Mouse (Mus musculus) MN1 (cell line): ENCODE results near the gene Gnmt.

Experiments
- DNase-seq: peaks from one replicate; pipeline ENCODE4 v3.0.0-alpha.2; 2016; ENCODE audit warnings: low spot score

Gnmt gene

DNA sequence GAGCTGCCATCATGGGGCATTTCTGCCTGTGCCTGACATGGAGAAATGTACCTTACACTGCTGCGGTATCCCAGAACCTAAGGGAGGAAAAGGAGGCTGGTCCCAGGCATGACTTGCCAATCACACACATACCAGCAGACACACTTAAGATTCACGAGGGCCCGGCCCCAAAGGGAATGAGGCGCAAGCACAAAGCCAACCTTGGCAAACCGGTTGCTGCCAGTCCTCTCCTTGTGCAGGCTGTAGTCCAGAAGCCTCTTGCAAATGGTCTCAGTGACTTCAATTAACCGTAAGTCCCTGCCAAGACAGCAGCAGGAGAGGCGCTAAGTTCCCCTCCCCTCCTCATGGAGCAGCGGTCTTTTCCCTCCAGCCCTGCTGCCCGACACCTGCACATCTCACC is 14.0 kb upstream of the Gnmt start:
- DNase-seq, result no peak

DNA sequence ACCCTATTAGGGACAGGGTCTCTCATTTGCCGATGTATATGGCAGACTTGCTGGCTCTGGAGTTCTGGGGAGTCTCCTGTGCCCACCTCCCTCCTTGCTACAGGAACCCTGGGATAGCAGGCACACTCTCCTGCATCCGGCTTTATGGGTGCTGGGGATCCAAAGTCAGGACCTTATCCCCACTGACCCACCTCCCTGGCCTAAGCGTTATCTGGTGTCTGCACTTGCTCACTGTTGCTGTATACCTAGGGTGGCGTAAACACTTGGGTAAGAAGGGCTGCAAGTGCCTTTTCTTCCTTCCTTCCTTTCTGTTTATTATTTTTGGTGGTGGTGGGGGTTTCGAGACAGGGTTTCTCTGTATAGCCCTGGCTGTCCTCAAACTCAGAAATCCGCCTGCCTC is 12.3 kb upstream of the Gnmt start:
- DNase-seq, result no peak

DNA sequence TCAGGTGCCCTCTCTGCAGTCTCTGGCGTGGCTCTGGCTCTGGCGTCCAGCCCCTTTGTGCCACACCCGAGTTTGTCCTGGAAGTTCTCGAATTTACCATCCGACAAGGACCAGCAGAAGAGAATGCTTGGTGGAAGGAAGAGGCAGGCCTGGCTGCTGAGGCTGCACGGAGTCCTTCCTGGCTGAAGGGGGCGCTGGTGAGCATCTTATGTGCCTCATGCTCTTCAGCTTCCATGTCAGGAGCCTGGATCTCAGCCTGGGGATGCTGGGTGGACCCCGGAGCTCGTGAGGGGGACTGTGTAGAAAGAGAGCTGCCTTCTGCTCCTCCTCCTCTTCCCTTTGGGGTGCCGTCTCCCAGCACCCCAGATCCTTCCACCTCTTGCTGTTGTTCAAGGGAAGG is 7.2 kb upstream of the Gnmt start:
- DNase-seq, result no peak

DNA sequence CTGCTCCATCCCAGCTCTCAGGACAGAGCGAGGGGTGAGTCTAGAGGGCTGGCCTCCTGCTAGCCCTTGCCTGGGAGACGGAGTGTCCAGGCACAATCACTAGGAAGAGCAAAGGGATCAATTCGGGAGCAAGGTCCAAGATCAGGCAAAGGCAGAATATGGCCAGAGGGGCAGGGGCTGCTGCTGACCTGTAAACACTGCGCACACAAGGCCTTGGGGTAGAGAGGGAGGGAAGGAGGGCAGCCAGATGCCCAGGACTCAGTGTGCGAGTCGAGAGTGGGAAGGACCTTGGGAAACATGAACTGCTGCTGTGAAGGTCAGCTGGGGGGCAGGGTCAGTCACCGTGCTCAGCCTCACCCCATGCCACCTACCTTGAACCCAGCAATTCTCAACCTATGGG is 6.3 kb upstream of the Gnmt start:
- DNase-seq, result no peak

DNA sequence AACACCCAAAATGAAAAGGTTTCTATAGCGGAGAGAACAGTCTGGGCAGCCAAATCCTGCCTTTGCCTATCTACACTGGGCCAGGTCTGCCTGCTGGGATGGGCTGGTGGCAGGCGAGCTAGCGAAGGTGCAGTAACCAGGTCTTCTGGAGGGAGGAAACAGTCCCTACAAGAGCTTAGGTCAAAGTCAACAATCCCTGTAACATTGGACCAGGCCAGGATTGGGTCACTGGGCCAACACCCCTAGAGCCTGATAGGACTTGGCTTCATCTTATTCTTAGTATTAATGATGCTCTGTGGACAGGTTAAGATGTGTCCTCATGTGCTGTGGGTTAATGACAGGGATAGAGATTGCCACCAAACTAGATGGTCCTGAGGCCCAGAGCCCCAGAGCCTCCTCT is 5.1 kb upstream of the Gnmt start:
- DNase-seq, result no peak

DNA sequence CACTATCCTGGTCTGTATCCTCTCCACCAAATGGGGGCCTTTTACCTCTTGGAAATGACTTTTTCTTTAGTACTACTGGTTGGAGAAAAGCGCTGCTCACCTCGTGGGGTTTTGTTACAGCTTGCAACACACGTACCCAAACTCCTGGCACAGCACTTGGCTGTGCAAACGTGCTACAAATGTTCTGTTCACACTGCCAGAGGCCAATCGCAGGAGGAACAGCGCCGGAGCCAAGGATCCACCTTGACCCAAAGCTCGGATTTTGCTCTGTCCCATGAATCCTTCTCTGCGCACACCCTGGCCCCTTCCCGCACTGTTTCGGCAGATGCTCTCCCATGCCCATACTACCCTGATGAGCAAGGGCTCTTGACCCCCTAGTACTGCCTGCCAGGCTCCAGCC is 472 bp downstream of the Gnmt start:
- DNase-seq, result no peak

DNA sequence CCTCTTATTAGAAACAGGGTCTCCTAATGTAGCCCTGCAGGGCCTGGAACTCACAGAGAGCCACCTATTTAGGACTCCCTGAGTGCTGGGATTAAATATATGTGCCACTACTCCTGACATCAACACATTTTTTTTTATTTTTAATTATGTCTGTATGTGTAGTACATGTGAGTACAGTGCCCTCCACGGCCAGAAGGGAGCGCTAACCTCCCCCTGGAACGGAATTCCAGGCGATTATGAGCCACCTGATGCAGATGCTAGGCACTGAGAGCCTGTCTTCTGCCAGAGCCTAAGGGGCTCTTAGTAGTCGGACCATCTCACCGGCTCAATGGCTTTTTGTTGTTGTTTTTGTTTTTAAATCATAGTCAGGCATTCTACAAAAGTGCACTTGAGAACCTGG is 947 bp downstream of the Gnmt start:
- no peak for DNase-seq

DNA sequence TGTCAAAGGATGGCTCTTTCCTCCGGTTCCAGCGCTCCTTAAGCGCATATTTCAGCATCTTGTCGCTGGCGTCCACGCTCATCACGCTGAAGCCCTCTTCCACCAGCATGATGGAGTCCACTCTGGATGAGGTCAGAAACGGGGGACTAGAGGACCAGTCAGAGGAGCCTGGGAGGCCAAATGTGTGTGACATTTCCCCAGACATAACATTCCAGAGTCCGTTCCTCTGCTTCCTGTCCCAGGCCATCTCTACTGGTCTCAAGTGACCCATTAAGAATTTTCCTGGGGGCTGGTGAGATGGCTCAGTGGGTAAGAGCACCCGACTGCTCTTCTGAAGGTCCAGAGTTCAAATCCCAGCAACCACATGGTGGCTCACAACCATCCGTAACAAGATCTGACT is 1.7 kb downstream of the Gnmt start:
- no peak for DNase-seq

DNA sequence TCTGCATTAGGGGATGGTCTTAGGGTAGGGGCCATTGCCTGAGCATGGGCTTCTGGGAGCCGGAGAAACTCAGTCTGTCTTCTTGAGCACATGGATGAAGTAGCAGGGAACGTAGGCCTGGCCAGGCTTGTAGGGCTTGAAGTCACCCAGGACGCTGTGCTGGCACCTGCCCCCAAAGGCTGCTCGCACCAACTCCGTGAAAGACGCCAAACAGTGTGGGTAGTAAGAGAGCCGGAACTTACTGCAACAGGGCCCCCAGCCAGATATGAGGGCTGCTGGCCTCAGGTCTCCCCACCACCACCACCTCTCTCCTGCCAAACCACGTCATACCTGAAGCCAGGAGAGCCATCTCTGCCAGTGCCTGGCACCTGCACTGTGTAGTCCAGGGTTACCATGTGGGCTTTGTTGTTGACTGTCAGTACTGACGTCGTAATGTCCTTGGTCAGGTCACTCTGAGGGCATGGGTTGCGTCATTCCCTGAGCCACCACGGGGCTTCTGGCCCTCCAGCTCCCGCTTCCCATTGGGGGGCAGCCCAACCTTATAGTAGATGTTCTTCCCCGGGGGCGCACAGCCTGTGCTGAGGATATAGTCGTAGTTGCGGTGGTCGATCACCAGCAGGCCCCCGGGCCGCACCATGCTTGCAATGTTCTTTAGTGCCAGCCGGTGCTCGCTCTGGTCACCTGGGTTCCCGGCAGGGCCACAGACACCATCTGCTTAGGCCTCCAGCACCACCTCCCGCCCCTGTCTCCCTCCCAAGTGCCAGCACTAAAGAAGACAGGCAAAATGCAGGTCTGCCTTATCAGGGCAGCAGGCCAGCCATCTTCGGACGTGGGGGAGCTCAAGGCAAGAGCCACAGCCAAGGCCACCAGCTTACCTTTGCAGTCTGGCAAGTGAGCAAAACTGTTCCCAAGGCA is 3.0 kb downstream of the Gnmt start:
- DNase-seq, result no peak

DNA sequence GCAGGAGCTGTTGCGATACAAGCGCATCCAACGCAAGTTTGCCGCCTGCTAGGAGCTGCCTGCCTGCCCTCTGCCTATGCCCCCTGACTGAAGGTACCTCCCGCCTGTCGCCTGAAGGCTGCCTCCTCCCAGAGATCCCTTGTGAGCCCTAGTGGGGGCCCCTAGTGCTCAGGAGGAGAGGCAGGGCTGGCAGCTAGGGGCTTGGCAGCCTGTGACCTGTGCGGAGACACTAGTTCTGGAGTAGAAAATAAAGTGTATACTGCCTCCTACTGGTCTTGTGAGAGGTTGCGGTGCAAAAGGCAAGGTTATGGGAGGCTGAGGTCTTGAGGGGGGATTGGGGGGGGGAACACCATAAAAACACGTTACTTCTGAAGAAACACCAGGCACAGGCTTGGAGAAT is 3.7 kb downstream of the Gnmt start:
- DNase-seq, result peak; percentile 59

DNA sequence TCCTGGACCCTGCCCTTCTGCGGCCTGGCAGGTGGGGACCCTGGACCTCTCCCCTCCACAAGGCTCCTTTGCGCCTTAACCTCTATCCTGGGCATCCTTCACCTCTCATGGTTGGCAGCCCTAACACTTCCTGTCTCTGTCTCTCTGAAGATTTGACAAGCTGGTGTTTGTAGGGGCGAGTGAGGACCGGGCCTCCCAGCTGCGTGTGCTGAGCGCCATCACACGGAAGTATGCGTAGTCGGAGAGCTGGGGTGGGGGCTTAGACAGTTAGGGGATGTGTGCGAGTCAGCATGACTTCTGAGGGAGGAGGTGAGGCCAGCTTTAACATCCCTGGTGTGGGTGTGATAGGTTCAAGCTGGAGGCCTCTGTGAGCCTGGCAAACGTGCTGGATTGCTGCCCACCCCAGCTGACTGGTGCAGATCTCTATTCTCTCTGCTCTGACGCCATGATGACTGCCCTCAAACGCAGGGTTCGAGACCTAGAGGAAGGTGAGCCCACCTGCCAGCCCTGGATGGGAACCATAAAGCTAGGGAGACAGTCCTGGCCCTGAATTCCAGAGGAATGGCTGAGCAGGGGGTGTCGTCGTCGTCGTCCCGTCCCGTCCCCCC is 4.4 kb downstream of the Gnmt start:
- DNase-seq, result no peak

DNA sequence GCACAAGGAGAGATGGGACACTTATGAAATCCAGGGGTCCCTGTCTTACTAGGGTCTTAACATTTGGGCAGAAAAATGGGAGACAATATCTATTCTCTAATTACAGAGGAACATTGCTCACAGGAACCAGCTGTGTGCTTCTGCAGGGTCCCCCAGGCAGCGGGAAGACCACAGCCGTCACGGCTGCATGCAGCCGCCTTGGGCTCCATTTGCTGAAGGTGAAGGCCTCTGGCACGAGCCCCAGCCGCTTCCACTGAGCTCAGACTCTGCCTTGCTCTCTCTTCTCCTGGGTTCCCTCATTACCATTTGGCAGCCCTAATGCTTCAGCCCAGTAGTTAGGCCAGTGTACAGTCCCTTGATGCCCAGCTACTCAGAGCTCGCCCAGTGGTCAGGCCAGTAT is 7.9 kb downstream of the Gnmt start:
- DNase-seq, result no peak

DNA sequence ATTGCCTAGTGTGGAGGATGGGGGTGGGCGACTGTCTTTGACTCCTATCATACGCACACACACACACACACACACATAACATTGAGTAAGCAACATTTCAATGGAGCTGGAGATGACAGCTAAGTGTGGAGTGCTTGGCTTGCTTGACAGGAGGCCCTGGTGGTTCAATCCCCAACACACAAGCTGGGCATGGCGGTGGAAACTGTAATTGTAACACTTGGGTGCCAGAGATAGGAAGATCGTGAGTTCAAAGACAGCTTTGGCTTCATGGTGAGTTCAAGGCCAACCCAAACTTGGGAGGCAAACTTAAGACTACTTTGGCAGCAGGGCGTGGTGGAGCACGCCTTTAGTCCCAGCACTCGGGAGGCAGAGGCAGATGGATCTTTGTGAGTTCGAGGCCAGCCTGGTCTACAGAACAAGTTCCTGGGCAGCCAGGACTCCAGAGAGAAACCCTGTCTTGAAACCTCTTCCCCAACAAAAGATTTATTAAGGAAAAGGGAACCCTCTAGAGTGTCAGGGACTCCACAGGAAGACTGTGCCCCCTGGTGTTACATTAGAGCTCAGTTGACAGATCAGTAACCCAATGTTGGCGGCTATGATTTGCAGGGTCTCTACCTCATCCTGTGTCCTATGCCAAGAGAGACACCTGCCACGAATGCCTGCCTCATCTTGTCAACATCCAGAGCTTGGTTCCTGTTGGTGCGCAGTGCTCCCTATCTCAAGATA is 14.0 kb downstream of the Gnmt start:
- DNase-seq, result no peak

DNA sequence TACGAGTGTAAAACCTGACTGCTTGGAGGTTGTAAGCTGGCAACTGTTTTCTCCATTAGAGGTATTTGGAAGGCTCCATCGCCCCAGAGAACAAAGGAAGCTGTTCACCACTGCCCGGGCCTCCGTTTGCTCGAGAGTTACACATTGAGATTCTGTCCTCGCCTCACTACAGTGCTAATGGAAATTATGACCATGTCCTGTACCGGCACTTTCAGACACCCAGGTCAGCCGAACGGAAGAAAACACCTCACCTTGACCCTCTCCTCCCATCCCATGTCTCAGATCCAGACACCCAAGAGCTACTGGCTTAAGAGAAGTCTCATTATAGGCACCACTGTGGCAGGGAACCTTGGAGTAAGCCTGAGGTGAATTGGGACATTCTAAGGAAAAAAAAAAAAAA is 15.1 kb downstream of the Gnmt start:
- DNase-seq, result no peak

DNA sequence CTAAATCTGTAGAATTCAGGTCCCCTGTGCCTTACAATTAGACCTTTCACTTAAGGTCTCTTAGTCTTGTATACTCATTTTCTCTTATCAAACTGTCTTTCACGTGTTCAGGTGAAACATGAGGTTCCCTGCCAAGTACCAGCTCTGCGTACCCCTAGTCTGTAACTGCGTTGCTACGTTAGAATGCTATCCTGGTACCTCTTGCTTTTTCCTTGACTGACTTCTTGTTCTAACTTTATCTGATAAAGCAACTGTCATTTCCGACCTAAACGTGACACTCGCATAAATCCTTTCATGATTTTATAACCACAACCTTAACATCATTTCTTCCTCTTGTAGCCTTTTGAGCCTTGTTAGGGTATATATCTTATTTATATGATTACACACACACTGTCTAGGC is 16.5 kb downstream of the Gnmt start:
- DNase-seq, result no peak

DNA sequence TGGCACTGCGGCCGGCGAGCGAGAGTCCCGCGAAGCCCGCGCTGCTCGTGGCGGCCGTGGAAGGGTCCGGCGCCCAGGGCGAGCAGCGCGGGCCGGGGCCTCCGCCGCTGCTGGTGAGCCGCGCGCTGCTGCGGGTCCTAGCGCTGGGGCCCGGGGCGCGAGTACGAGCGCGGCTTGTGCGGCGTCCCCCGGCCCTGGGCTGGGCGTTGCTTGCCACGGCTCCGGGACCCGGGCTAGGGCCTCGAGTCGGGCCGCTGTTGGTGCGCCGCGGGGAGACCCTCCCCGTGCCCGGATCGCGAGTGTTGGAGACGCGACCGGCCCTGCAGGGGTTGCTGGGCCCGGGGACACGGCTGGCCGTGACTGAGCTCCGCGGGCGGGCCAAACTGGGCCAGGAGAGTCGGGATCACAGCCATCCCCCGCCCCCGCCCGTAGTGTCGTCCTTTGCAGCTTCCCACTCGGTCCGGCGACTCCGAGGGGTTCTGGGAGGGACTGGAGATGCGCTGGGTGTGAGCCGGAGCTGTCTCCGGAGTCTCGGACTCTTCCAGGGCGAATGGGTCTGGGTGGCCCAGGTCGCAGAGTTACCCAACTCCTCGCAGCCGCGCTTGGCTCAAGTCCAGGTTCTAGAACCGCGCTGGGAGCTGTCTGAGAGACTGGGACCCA is 17.2 kb downstream of the Gnmt start:
- DNase-seq, result peak; percentile 69

DNA sequence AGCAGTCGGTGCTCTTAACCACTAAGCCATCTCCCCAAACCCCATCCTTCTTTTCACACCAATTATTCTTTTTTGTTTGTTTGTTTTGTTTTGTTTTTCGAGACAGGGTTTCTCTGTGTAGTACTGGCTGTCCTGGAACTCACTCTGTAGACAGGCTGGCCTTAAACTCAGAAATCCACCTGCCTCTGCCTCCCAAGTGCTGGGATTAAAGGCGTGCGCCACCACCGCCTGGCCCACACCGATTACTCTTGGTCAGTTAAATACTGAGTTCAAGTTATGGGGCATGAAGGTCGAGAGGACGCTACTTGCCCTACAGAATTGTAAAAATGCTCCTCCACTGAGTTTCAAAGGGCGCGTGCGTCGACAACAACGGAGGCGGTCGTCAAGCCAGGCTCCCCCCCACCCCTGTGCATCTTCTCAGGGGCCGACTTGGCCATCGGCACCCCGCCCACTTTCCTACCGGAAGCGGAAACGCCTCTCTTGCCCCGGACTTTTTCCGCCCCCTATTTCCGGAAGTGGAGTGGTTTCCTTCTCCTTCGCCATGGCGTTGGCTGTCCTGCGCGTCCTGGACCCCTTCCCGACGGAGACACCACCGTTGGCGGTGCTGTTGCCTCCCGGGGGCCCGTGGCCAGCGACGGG is 17.9 kb downstream of the Gnmt start, which contains the start of gene Pex6:
Pex6 (plus strand) TSS at position 505 of the 639 bp plus-strand sequence.
- peak; percentile 95 for DNase-seq

DNA sequence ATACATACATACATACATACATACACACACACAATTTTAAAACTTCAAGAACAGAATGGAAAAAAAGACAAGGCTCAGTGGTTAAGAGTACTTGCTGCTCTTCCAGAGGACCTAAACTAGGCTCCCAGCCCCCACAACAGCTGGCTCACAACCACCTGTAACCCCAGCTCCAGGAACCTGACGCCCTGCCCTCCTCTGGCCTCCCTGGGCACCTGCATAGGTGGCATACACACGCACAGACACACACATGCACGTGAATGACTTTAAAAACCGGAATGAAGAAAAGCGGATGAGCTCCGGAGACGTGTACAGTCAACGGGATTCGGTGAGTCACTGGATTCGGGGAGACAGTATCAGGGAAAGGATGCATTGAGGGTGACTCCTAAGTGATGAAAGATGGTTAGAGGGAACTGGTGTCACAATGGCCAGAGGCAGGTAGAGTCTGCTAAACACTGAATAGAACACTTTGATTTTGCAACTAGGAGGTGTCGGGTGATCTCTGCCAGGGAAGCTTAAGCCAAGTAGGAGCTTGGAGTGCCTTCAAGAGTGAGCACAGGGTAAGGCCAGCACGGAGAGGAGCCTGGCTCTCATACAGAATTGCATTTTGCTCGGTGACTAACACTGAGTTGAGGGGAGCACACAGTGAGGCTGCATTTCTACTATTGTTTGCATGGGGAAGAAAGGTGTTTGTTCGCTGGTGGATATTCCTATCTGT is 22.4 kb downstream of the Gnmt start:
- no peak for DNase-seq

DNA sequence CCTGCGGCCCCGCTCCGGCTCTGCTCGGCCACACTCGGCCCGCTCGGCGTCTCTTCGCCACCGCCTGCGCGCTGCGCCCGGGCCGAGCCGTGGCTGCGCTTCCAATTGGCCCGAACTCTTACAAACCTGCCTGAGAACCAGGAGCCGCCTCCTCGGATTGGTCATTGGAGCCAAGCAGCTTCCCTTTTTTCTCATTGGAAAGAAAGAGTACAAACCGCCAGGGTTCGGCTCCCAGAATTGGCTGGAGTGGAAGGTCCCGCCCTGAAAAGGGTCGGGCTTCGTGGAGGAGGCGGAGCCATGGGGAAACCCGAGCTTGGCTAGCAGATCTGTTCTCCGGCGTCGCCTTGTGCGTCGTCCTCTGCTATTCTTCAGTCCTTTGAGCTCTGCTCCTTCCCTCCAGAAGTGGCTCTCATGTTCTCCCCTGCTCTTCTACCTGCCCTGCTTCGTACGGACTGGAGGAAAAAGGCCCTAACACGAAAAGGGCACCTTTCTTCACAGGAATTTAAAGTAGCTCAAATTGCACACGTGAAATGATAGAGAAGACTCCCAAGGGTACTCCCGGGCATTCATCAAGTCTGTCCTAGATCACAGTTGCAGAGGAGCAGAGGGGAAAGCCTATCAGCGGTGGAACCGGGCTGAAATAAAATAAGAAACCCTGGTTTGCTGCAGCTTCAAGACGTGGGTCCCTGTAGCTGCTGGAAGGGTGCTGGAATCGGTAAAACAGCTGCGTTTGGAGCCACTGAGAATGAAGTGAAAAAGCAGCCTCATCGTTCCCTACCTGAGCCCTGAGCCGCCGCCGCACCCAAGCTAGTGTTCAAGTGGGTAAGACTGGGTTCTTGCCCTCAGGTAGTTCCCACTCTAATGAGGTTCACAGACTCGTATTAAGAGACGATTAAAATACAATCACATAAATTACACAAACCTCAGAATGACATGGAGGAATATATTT is 23.8 kb downstream of the Gnmt start, which contains the start of gene Ppp2r5d:
Ppp2r5d (minus strand) TSS at position 225 of the 949 bp plus-strand sequence.
- peak; percentile 99 for DNase-seq
